Mouse (Mus musculus) limb, embryonic 12.5 days (tissue): ENCODE measurements around the gene Sap18. TPM values are rescaled to one million over a fixed set of nuclear protein-coding genes. Genes with fewer than 3 reads are reported as not detected.
A peak's percentile ranks its signal among the peaks of the same experiment; 100 is the strongest.
"Not testable (repeated sequence)": the region's sequence is repeated elsewhere in the genome, so short reads cannot be mapped to it uniquely, and the experiment has no call there.

Experiments
- ATAC-seq: fragments of 200-750 bp; cut with Nextera tagmentation; 2 replicates; pipeline ENCODE4 v1.8.0; 2017; ENCODE audit warnings: low read depth, moderate TSS enrichment; ENCODE audit not compliant: insufficient number of reproducible peaks, insufficient read depth, low FRiP score, low TSS enrichment
- H3K27ac ChIP-seq: fragments of 300-500 bp; sonication (generic); 2 replicates; pipeline ENCODE4 v1.5.1; 2016; ENCODE audit warnings: mild to moderate bottlenecking, moderate library complexity
- H3K27me3 ChIP-seq: fragments of 300-500 bp; sonication (generic); 2 replicates; pipeline ENCODE4 v1.6.1; 2016; ENCODE audit warnings: mild to moderate bottlenecking, moderate library complexity
- H3K36me3 ChIP-seq: fragments of 300-500 bp; sonication (generic); 2 replicates; pipeline ENCODE4 v1.6.1; 2016; ENCODE audit warnings: mild to moderate bottlenecking, moderate library complexity
- H3K4me1 ChIP-seq: fragments of 300-500 bp; sonication (generic); replicated peaks from 2 replicates; pipeline ENCODE4 v1.6.1; 2016
- H3K4me2 ChIP-seq: fragments of 300-500 bp; sonication (generic); 2 replicates; pipeline ENCODE4 v1.6.1; 2016; ENCODE audit warnings: mild to moderate bottlenecking, moderate library complexity
- H3K4me3 ChIP-seq: fragments of 300-500 bp; sonication (generic); replicated peaks from 2 replicates; pipeline ENCODE4 v1.5.1; 2016; ENCODE audit warnings: mild to moderate bottlenecking
- H3K9ac ChIP-seq: fragments of 300-500 bp; sonication (generic); replicated peaks from 2 replicates; pipeline ENCODE4 v1.6.1; 2016; ENCODE audit warnings: mild to moderate bottlenecking, moderate library complexity
- H3K9me3 ChIP-seq: fragments of 300-500 bp; sonication (generic); 2 replicates; pipeline ENCODE4 v1.6.1; 2016; ENCODE audit warnings: mild to moderate bottlenecking, moderate library complexity
- WGBS: fragments of 180-500 bp; shearing (Covaris S2); methylation state at CpG from one replicate; pipeline ENCODE4 v1.1.7; 2016; 5-methylcytosine and 5-hydroxymethylcytosine counted together
- microRNA-seq: library from miRNA; unstranded; fragments of <30 nt; microRNA quantifications from one replicate; pipeline ENCODE4, GENCODE M21; 2017
- polyA plus RNA-seq: library from polyadenylated mRNA; unstranded; fragments of >200 nt; fragmentation: Nextera tagmentation; extraction: Ambion mirVana; gene quantifications from 2 replicates; pipeline ENCODE4 v1.2.1, GENCODE M21; 2016

The Sap18 gene
- polyA plus RNA-seq, 1 experiment from 2014 or later = 27.8 TPM

DNA sequence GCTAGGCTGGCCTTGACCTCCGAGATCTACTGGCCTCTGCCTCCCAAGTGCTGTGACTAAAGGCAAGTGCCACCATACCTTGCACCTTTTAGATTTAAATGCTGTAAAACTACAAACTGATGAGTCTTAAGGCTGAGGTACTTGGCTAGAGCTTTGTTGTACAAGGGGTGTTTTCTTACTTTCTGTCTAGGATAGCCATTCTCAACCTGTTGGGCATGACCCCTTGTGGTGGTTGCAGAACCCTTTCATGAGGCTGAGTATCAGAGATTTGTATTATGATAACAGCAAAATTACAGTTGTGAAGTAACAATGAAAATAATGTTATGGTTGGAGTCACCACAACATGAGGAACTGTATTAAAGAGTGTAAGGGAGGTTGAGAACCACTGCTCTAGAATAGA, 29.3 kb downstream of the Sap18 start:
- ATAC-seq = no peak
- no peaks in the 10 kb centered on the region for H3K27me3 ChIP-seq
- peaks cover 16% of the 10 kb centered on the region for H3K4me1 ChIP-seq
- peak overlapping the region; percentile 88; the same call in 1 of the 2 replicates for H3K9ac ChIP-seq
- H3K4me2 ChIP-seq = peak overlapping the region; percentile 74
- WGBS = 80% methylated on average over 1 of the region's 1 CpGs
- H3K9me3 ChIP-seq = no peaks in the 10 kb centered on the region
- H3K36me3 ChIP-seq = peaks cover 13% of the 10 kb centered on the region
- peak overlapping the region; percentile 81 for H3K4me3 ChIP-seq
- H3K27ac ChIP-seq = no peak overlapping the region

DNA sequence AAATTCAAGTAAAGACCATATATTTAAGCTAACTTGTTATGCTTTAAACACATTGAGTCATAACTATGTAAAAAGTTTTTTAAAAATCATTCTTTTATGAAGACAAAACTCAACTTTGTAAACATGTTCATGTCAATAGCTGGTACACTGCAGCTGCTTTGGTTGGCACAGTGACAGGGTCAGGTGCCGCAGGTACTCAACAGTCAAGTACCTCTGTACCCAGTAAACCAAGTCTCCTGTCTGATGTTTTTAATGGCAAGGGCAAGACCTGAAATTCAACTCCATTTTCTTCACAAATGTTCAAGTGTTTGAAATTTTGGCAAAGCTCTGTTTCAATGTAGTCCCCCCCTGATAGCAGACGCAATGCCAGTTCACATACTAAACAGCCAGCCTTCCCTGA, 35.5 kb downstream of the Sap18 start:
- Histone ChIP-seq H3K9me3 (no peaks in the 10 kb centered on the region), H3K4me2 (no peak overlapping the region), H3K36me3 (peaks cover 34% of the 10 kb centered on the region), H3K9ac (no peak overlapping the region), H3K27me3 (no peaks in the 10 kb centered on the region), H3K4me3 (no peak overlapping the region), H3K4me1 (no peaks in the 10 kb centered on the region), H3K27ac (no peak overlapping the region)
- ATAC-seq = no peak
- 93% methylated on average over 2 of the region's 2 CpGs for WGBS

DNA sequence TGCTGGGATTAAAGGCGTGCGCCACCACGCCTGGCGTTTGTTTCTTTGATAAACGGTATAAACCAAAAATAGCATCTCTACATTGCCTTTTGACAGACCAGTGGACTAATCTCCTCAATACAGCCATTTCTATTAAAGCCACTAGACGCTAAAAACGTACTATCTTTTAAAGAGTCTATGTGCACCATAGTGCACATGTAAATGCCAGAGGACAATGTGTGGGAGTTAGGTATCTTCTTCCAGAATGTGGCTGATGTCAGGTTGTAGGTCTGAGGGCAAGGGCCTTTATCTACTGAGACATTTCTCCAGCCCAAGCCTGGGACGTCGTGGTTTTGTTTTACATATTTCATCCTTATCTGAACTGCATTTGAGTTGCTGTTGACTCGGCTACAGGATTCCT, 37.2 kb downstream of the Sap18 start:
- Histone ChIP-seq H3K4me2 (no peak overlapping the region), H3K9me3 (no peaks in the 10 kb centered on the region), H3K36me3 (peaks cover 46% of the 10 kb centered on the region), H3K4me1 (no peaks in the 10 kb centered on the region), H3K27me3 (no peaks in the 10 kb centered on the region), H3K27ac (no peak overlapping the region), H3K9ac (no peak overlapping the region), H3K4me3 (no peak overlapping the region)
- no peak for ATAC-seq
- WGBS = 96% methylated on average over 10 of the region's 10 CpGs

DNA sequence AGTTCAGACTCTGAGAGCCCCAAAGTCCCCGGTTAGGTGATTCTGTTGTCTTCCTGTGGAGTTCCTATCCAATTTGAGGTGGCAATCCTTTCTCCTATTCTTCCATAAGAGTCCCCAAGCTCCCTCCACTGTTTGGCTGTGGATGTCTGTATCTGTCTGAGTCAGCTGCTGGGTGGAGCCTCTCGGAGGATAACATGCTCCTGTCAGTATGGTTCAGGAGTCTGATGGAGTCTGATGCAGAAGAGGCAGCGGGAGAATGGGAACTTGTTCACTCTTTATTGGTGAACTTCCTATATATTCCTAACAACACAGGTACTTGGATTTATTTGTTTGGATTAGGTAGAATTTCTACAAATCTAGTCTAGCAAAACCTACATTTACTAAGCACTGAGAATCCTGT, 46.6 kb downstream of the Sap18 start:
- Histone ChIP-seq H3K27me3 (no peaks in the 10 kb centered on the region), H3K36me3 (peaks cover 65% of the 10 kb centered on the region), H3K4me3 (no peak overlapping the region), H3K9ac (no peak overlapping the region), H3K4me2 (no peak overlapping the region), H3K4me1 (no peaks in the 10 kb centered on the region), H3K27ac (no peak overlapping the region), H3K9me3 (no peaks in the 10 kb centered on the region)
- WGBS = 89% methylated on average over 3 of the region's 3 CpGs
- ATAC-seq = no peak

DNA sequence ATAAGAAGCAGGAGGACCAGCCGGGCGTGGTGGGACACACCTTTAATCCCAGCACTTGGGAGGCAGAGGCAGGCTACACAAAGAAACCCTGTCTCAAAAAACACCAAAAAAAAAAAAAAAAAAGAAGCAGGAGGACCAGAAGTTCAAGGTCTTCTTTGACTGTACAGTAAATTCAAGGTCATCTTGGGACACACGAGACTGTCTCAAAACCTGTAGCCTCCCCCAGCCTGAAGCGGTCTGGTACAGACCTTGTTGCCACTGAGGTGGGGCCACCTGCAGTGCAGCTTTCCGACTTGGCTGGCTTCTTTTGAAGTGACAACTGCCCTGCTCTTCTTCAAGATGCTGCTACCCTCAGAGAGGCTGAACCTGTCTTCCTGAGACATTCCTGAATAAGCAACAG, 50.1 kb downstream of the Sap18 start:
- H3K36me3 ChIP-seq = peaks cover 71% of the 10 kb centered on the region
- H3K4me2 ChIP-seq, H3K9ac ChIP-seq, H3K9me3 ChIP-seq, H3K27me3 ChIP-seq, H3K27ac ChIP-seq, H3K4me3 ChIP-seq, ATAC-seq, H3K4me1 ChIP-seq: not testable (repeated sequence)
- 77% methylated on average over 5 of the region's 5 CpGs for WGBS

DNA sequence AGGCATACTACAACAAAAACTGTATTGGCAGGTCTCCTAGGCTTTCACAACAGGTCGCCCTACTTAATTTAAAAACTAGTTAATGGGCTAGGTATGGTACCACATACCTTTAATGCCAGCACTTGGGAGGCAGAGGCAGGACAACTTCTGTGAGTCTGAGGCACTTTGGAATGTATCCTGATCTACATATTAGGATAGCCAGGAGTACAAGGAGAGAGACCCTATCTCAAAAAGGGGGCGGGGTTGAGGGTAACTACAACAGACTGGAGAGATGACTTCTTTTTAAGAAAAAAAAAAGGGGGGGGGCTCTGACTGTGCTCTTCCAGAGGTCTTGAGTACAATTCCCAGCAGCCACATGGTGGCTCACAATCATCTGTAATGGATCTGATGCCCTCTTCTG, 50.7 kb downstream of the Sap18 start:
- ATAC-seq = no peak
- Histone ChIP-seq H3K4me1 (no peaks in the 10 kb centered on the region), H3K4me2 (no peak overlapping the region), H3K36me3 (peaks cover 77% of the 10 kb centered on the region), H3K9ac (no peak overlapping the region), H3K9me3 (no peaks in the 10 kb centered on the region), H3K27me3 (no peaks in the 10 kb centered on the region), H3K4me3 (no peak overlapping the region), H3K27ac (no peak overlapping the region)
- 94% methylated on average over 2 of the region's 2 CpGs for whole genome bisulfite sequencing

DNA sequence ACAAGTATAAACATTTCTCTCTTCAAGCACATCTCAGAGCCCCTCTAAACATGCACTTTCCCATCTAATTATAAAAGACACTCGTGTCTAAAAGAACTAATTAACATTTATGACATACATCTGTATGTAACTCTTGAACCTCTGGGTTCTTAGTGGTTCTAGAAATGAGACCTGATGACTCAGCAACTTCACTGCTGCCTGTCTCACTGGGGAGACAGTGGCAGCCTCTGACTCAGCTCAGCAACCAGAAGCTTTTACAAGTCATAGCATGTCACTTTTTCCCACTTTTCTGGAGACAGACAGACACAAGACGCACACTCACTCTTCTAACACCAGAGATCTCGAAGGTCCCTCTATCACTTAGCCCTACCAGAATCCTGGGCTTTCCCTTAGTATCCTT, 52.4 kb downstream of the Sap18 start:
- WGBS = 80% methylated on average over 3 of the region's 3 CpGs
- H3K9me3 ChIP-seq = no peaks in the 10 kb centered on the region
- no peak overlapping the region for H3K27ac ChIP-seq
- ATAC-seq = no peak
- no peak overlapping the region for H3K4me2 ChIP-seq
- no peaks in the 10 kb centered on the region for H3K27me3 ChIP-seq
- no peaks in the 10 kb centered on the region for H3K4me1 ChIP-seq
- no peak overlapping the region for H3K4me3 ChIP-seq
- H3K36me3 ChIP-seq = peaks cover 73% of the 10 kb centered on the region
- no peak overlapping the region for H3K9ac ChIP-seq

DNA sequence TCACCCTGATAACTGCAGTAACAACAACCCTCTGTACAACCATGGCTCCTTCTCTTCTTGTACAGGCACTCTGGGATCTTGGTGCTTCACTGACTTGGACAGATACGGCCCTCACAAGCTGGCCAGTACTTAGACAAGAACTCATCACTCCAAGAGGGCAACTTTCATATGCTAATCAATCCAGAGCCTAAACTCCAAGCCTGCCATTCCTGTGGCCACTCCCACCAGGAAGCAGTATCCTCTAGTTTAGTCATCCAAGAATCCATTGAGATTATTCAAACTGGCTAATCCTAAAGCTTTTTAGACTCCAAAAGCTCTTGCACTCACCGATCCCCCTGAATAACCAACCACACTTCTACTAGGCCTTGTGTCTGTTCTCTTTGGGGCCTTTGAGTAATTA, 55.0 kb downstream of the Sap18 start:
- WGBS = 89% methylated on average over 2 of the region's 2 CpGs
- no peak for ATAC-seq
- no peak overlapping the region for H3K4me2 ChIP-seq
- H3K27me3 ChIP-seq = no peaks in the 10 kb centered on the region
- H3K4me3 ChIP-seq = no peak overlapping the region
- H3K36me3 ChIP-seq = peaks cover 78% of the 10 kb centered on the region
- H3K9ac ChIP-seq = no peak overlapping the region
- H3K27ac ChIP-seq = no peak overlapping the region
- H3K9me3 ChIP-seq = no peaks in the 10 kb centered on the region
- H3K4me1 ChIP-seq = no peaks in the 10 kb centered on the region

DNA sequence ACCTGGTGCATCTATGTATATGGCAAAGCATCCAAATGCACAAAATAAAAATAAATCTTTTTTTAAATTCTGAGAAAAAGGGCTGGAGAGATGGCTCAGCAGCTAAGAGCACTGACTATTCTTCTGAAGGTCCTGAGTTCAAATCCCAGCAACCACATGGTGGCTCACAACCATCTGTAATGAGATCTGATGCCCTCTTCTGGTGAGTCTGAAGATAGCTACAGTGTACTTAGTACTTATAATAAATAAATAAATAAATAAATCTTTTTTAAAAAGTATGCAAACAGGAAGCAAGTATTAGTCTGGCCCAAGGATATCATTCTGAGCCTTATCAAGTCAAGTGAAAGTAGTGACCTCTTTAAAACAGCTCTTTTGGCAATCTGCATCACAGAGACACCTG, 58.1 kb downstream of the Sap18 start:
- not testable (repeated sequence) for H3K27me3 ChIP-seq, ATAC-seq, H3K4me2 ChIP-seq, H3K4me1 ChIP-seq, H3K27ac ChIP-seq, H3K9me3 ChIP-seq, H3K4me3 ChIP-seq, H3K9ac ChIP-seq
- peaks cover 79% of the 10 kb centered on the region for H3K36me3 ChIP-seq

Small RNA genes lying within 50 kb of the gene (microRNA-seq; reads per million reads assigned to microRNA genes)
- not detected for gene Mir3077

Other genes with a start within 250 kb of the Sap18 start
- 100 and 110 TPM in 2 replicates for gene Eef1akmt1, start 226.6 kb upstream of the Sap18 start, polyA plus RNA-seq
- gene Xpo4, start 132.8 kb upstream of the Sap18 start, polyA plus RNA-seq = 30.7 and 33.6 TPM in 2 replicates
- not detected in 2 replicates for gene Gm49361, start 52.1 kb upstream of the Sap18 start, polyA plus RNA-seq
- gene Lats2, start 39.8 kb upstream of the Sap18 start, polyA plus RNA-seq = 29.6 and 30.6 TPM in 2 replicates
- 56.7 and 57.3 TPM in 2 replicates for gene Ska3, start 28.0 kb downstream of the Sap18 start, polyA plus RNA-seq
- gene Mrpl57, start 28.1 kb downstream of the Sap18 start, polyA plus RNA-seq = 135 and 136 TPM in 2 replicates
- 78.4 and 81.2 TPM in 2 replicates for gene Zdhhc20, start 92.1 kb downstream of the Sap18 start, polyA plus RNA-seq
- 98.2 and 99.0 TPM in 2 replicates for gene Micu2, start 201.1 kb downstream of the Sap18 start, polyA plus RNA-seq